Mouse (Mus musculus): Measurements from ENCODE around the gene Gpr137.

Gpr137 gene

DNA sequence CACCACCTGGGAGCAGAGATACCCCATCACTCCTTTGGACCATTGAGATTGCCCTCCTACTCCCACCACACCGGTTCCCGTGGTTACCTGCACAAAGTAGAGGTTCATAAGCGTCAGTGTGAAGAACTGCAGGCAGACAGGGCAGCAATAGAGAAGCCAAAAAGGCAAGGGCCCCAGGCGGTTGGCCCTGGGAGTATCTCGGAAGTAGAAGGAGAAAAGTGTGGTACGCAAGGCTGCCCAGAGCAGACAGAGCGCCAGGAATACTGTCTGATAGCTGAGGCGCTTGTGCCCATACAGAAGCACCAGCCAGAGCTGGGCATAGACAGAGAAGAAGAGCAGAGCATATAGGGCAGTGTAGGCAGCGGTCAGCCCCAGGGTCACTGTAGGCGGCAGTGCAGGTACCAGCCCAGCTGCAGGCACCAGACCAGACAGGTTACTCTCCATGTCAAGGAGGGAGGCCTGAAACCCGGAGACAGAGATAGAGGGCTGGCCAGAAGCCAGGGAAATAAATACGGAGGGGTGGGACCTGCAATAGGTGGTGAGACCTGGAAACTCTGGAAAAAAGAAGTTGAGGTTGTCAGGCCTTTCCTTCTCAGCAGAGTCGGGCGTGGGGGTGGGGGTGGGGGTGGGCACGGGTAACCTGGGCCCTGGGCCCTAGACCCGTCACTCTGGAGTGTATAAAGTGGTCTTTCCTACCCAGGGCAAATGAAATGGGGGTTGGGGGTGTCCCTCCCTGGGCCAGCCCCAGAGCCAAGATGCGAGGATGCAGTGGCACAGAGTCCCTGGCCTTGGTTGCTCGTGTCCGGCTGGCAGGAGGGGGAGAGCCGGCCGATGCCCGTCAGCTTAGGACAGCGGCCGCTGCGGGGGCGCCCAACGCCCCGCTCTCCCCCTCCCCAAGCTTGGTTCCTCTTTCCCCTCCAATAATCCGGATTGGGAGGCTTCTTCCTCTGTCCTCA is 1.6 kb downstream of the Gpr137 start:
- no peak for DNase-seq

GRCm38 (mm10) chr19:6939106-6940002 is 2.9 kb downstream of the Gpr137 start:
- DNase-seq: no peak

DNA sequence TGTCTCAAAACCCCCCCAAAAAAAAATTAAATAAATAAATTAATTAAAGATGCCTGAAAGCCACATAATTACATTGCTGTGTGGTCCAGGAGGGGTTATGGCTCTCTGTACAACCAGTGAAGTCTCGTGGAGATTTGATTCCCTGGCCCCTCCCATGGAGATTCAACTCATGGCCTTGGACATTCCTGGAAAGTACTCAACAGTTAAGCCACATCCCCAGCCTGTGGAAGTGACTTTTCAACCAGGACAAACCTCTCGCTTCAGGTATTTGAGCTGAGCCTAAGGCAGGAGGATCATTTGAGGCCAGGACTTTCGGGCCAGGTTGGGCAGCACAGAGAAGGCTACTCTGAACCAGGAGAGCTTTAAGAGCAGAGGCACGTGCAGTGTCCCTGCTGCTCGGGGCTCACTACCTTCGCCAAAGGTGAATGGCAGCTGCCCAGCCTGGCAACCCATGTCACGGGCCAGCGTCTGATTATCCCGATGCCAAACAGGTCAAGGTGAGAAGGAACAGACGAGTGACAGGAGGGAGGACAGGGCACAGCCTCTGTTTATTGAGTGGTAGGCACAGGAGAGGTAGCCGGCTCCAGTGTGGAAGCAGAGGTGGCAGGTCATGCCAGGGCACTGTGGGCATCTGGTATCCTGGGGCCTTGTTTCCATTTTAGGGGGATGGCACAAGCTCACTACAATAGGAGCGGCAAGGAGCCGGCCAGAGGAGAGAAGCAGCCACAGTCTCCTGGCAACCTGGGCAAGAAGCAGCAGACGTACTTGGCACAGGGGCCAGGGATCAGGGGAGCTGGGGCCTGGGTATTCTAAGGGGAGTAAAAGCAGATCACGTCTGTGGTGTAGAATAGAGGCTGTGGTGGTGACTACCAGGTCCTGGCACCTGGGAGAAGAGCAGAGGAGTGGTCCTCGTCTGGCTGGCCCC is 4.5 kb downstream of the Gpr137 start:
- DNase-seq: no peak

DNA sequence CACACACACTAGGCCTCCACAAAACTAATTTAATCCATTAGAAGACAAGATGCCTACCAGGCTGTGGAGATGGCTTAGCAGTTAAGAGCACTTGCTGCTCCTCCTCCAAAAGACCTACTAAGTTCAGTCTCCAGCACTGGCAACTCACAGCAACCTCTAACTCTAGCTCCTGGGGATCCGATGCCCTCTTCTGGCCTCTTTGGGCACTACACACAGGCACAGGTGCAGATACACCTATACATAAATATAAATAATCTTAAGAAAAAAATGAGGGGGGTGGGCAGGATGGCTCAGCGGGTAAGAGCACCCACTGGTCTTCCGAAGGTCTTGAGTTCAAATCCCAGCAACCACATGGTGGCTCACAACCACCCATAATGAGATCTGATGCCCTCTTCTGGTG is 6.0 kb downstream of the Gpr137 start:
- no peak for DNase-seq

GRCm38 (mm10) chr19:6934195-6934977 is 7.9 kb downstream of the Gpr137 start, which contains the start of gene Kcnk4:
Gene Kcnk4, minus strand, starts transcription at chr19:6934515.
- no peak for DNase-seq

DNA sequence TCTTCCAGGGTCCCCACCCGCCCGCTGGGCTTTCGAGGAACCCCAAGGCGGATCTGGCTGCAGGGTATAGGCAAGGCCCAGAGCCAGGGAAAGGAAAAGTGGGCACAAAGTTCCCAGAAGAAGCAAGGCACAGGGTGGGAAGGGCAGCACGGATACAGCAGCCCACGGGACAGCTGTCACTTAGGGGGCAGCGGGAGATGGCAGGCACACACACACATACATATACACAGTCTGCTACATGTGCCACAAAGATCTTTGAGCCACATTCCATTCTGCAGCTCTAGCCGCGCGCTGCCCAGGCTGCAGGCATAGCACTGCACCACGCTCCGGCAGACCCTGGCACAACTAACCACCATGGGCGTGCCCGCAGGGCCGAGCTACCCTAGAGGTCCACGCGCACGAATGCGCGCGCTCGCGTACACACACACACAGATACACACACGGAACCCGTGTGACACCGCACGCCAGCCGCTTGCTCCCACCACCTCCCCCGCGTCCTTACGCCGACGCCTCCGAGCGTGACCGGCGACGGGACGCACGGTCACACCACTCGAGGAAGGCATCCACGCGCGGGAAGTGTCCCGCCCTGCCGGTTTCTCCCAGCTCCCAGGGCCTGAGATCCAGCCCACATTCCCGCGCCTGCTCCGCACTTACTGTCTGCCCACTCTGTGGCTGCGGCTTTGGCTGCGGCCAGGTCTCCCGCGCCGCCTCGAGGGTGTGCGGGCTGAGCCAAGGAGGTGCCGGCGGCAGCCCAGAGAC is 8.7 kb downstream of the Gpr137 start:
- DNase-seq: peak; percentile 44

- no peak for DNase-seq
These were observed 9.2 kb downstream of the Gpr137 start for GRCm38 (mm10) chr19:6933102-6933435.

DNA sequence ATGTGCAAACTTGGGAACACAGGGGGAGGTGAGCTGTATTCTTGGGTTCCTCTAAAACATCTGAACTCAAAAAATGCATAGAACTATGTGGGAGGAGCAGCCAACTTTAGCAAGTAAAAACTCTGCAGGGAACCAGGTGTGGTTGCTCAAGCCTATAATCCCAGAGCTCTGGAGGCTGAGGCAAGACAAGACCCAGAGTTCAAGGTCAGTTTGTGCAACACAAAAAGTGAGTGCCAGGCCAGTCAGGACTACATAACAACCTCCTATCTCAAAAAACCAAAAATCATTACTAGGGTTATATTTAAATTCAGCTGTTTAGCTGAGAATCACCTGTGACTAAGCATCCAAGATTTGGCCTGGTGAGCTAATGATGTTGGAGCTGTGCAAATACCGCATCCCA is 10.3 kb downstream of the Gpr137 start:
- DNase-seq: no peak

DNA sequence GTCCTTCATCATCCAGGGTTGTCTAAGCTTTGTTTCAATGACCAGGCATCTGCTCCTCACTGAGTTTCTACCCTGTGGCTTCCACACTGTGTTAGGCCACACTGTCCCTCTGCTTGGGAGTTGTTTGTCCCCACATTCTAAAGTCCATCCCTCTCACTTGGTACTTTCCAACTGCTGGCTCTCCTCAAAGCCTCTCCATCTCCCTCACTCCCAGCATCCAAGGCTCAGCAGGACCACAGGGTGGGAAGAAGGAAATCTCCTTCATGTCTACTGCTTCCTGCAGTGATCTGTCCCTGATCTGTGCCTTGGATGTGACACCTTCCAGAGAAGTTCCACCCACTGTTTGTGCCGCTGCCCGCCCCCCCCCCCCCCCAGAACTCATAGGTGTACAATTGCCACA is 11.3 kb downstream of the Gpr137 start:
- DNase-seq: no peak

DNA sequence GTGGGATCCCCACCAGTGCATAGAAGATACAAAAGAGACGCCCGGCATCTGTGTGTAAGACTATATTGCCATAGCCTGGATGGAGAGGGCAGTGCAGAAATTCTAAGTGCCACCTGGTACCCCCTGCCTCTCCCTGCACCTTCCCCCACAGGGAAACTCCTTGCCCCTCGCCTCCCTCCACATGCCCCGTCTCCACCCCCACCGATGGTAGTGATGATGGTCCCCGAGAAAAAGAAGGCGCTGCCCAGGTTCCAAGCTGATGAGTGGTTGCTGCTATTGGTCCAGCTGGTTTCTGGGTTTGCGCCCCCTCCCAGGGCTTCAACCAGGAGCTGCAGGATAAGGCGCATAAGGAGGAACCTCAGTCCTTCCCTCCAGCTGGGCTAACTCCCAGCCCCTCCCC is 14.2 kb downstream of the Gpr137 start:
- DNase-seq: no peak

DNA sequence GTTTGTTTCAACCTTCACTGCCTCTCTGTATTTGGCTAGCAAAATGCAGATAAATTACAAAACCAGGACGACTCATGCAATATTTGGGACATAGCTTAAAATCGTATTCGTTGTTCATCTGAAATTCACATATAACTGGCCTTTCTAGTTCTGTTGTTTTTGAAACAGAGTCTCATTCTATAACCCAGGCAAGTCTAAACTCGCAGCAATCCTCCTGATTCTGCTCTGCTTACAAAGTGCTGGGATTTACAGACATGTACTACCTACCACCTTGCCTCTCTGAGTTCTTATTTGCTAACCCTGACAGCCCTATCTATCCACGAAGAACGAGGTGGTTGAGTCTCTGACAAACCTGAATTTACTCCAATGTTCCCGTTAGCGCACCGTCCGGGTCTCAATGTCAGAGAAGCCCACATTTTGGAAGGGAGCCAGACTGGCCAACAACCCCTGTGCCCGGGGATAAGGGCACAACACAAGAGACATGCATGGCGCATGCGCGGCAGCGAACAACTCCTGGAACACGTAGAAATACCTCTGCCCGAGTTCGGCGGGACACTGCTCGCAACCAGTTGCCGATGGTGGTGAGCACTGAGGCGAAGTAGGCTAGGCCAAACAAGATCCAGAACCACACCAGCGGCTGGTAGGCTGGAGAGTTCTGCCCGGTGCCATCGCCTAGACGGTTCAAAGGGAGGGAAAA is 15.6 kb downstream of the Gpr137 start:
- DNase-seq: peak; percentile 63

DNA sequence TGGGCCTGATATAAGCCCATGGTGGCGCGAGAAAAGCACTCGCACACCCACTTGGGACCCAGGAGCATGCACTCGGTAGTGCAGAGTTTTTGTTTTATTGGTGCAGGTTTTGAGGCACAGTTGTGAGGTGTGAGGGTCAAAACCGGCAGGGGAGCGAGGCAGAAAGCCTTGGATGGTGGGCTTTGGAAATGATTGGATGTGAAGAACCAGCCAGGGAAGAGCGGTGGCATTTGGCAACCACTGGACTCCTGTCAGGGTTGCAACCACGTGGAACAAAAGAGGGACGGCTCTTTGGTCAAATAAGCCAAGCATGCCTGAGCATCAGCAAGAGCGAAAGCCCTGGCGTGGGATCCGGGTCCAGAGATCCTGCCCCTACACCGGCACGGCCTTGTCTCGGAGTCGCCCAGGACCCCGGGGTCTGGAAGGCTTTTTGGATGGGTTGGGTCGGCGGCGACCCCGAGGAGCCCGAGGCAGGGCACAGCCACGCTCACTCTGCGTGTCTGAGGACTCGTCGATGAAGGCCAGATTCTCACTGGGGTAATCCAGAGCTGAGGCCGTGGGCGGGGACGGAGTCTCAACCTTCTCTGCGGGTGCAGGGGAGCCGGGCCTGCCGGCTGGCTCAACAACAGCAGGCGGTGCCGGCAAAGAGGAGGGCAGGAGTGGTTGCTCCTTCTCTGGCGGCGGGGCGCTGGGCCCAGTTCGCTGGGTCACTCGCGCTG is 16.5 kb downstream of the Gpr137 start:
- no peak for DNase-seq

- DNase-seq: no peak
These were observed 17.0 kb downstream of the Gpr137 start, which contains the start of gene Catsperz for GRCm38 (mm10) chr19:6925307-6925573. Gene Catsperz, minus strand, starts transcription at chr19:6925380.

GRCm38 (mm10) chr19:6924461-6925306 is 17.6 kb downstream of the Gpr137 start:
- DNase-seq: peak; percentile 93

DNA sequence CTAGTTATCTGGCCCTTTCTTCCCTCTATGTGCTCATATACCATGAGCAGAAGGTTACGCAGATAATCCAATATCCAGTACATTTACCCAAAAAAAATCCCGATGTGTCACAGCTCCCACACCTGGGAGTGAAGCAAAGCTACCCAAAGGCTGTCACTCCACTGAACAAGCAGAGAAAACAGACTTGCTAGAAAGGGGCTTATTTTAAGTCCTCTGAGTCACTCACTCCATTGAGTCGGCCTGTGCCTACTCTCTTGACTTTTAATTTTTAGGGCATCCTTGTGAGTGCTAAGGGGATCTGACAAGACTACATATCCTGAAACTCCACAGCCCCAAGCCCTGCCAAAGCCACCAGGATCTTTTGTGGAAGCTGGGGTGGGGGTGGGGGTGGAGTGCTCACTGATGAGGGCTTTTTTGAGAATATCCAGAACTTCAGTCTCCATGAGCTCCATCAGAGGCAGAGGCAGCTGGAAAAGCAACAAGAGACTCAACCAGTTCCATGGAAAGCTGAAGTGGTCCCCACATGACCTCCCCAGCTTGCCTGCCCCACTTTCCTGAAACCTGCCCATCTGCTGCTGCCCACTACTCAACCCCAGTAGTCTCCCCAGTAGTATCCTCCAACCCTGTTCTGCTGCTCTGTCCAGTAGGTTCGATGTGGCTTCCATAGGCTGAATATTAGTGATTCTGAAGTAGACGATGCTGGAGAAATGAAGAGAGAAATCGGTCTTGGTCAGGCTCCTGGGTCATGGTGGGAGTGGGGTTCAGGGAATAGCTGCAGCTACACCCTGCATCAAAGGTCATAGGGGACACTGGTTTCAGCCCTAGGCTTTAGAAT is 19.2 kb downstream of the Gpr137 start:
- no peak for DNase-seq

- peak; percentile 100 for DNase-seq
These were observed 20.4 kb downstream of the Gpr137 start, which contains the start of gene Esrra for GRCm38 (mm10) chr19:6921647-6922567. Gene Esrra, minus strand, starts transcription at chr19:6921813.

Data from kidney, adult 18-20 months (tissue).